Mouse (Mus musculus) gastrocnemius, postnatal 14 days (tissue): Measurements from ENCODE around the gene Utp3. TPM values are rescaled to one million over a fixed set of nuclear protein-coding genes. Genes with fewer than 3 reads are reported as not detected.

Experiments used
- DNase-seq: peaks from one replicate; pipeline ENCODE4 v3.0.0; 2021; ENCODE audit warnings: mixed read lengths
- intact Hi-C: fragments of 180-260 bp; cut with DNase I; formaldehyde crosslinking; loops from one replicate; pipeline ENCODE4 v1.15.1; 2025; ENCODE audit warnings: low total_unique reads
- total RNA-seq, 2 experiments: library from RNA; stranded (reverse); gene quantifications; 2 replicates each; pipeline ENCODE4 v1.2.3; 2021

Gene Utp3
- total RNA-seq, 2 experiments from 2014 or later: 22.5 to 23.4 TPM

- intact Hi-C loops: no loop called here
- peak; percentile 78 for DNase-seq
Observed at GRCm38 (mm10) chr5:88565148-88566033, 11.1 kb downstream of the Utp3 start.

- intact Hi-C loops: no loop called here
- DNase-seq: no peak
Observed at GRCm38 (mm10) chr5:88566034-88566841, 12.0 kb downstream of the Utp3 start.

- intact Hi-C loops: no loop called here
- DNase-seq: no peak
Observed at GRCm38 (mm10) chr5:88569541-88569940, 15.3 kb downstream of the Utp3 start.

GRCm38 (mm10) chr5:88574829-88575228, 20.6 kb downstream of the Utp3 start:
- intact Hi-C loops: no loop called here

GRCm38 (mm10) chr5:88575506-88576338, 21.5 kb downstream of the Utp3 start:
- no peak for DNase-seq
- intact Hi-C loops: no loop called here

More at GRCm38 (mm10) chr5:88574829-88575228, 20.6 kb downstream of the Utp3 start:
- DNase-seq: no peak

- intact Hi-C loops: no loop called here
- DNase-seq: no peak
Observed at GRCm38 (mm10) chr5:88580681-88581080, 26.4 kb downstream of the Utp3 start.

GRCm38 (mm10) chr5:88581343-88581742, 27.1 kb downstream of the Utp3 start:
- no peak for DNase-seq
- intact Hi-C loops: no loop called here

- DNase-seq: peak; percentile 17
- intact Hi-C loops: no loop called here
Observed at GRCm38 (mm10) chr5:88583271-88584031, 29.2 kb downstream of the Utp3 start.

- intact Hi-C loops: no loop called here
Observed at GRCm38 (mm10) chr5:88584061-88584460, 29.8 kb downstream of the Utp3 start.

GRCm38 (mm10) chr5:88586407-88587174, 32.3 kb downstream of the Utp3 start:
- intact Hi-C loops: no loop called here
- DNase-seq: no peak

More at GRCm38 (mm10) chr5:88584061-88584460, 29.8 kb downstream of the Utp3 start:
- DNase-seq: no peak

GRCm38 (mm10) chr5:88587211-88587934, 33.1 kb downstream of the Utp3 start:
- DNase-seq: no peak

GRCm38 (mm10) chr5:88588481-88588880, 34.2 kb downstream of the Utp3 start:
- intact Hi-C loops: no loop called here
- DNase-seq: no peak

More at GRCm38 (mm10) chr5:88587211-88587934, 33.1 kb downstream of the Utp3 start:
- intact Hi-C loops: no loop called here

- DNase-seq: no peak
- intact Hi-C loops: no loop called here
Observed at GRCm38 (mm10) chr5:88593421-88594172, 39.3 kb downstream of the Utp3 start.

GRCm38 (mm10) chr5:88594173-88594569, 39.9 kb downstream of the Utp3 start:
- DNase-seq: no peak
- intact Hi-C loops: no loop called here

GRCm38 (mm10) chr5:88595537-88596455, 41.5 kb downstream of the Utp3 start:
- intact Hi-C loops: no loop called here
- no peak for DNase-seq

- intact Hi-C loops: no loop called here
- no peak for DNase-seq
Observed at GRCm38 (mm10) chr5:88598961-88599360, 44.7 kb downstream of the Utp3 start.
